Mouse (Mus musculus) right cerebral cortex, postnatal 36 days (tissue): ENCODE results near the gene Erf.
"Not testable (repeated sequence)": the region's sequence is repeated elsewhere in the genome, so short reads cannot be mapped to it uniquely, and the experiment has no call there.

Experiments
- DNase-seq, 2 experiments: peaks; one replicate each; pipeline ENCODE4 v3.0.0; 2022; ENCODE audit warnings: low spot score in 2 of 2, mixed read lengths in 1 of 2

The Erf gene

DNA sequence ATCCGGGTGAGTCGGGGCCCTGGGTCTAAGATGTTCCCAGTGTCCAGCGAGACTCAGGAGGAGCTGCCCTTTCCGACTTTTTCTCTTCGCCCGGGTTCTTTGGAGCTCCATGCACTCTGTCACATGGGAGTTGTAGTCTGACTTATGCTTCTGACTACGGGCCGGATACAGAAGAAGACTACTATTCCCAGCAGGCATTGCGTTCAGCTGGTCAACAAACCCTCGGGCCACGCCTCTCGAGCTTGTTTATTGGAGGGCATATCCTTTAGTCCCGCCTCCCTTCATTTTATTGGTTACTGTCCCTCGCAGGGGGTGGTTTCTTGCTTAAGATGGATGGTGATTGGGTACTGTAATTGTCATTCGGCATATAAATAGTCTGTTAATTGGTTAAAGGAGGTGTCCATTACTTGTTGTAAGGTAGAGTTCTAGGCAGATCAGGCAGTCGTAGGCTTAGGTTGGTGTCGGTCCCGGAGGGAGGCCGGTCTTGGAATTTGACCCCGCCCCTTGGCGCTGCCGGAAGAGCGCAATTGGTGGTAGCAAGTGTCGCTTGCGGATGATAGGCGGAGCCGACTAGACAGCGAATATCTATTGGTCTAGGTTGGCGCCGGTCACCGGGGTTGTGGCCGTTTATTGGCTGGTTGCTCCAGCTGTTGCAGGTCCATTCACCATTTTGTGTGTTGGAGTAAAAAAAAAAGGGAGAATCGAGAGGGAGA, 17.3 kb upstream of the Erf start:
- DNase-seq, result peak; percentile 100

DNA sequence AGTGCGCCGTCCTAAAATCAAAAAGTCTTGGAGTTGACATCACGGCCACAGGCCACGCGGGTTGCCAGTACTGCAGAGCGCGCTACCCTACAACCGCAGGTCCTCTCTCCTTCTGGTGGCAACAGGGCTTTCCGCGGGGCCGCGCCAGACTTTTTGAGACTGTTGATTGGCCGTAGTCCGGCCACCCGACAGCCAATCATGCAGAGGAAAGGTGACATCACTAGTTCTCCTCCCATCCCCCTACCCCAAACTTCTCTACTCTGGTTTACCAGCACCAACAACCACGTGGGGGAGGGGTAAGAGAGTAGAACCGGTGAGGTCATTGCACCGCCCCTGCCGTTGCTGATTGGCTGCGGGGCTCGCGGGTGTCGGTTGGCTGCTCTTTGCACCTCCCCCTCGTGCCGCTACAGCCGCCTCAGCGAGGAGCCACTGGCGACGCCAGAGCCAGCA, 16.8 kb upstream of the Erf start, which contains the start of gene Cic:
TSS of gene Cic (plus strand) at position 404 of the 450 bp plus-strand sequence.
- DNase-seq, result peak; percentile 98 to 99

DNA sequence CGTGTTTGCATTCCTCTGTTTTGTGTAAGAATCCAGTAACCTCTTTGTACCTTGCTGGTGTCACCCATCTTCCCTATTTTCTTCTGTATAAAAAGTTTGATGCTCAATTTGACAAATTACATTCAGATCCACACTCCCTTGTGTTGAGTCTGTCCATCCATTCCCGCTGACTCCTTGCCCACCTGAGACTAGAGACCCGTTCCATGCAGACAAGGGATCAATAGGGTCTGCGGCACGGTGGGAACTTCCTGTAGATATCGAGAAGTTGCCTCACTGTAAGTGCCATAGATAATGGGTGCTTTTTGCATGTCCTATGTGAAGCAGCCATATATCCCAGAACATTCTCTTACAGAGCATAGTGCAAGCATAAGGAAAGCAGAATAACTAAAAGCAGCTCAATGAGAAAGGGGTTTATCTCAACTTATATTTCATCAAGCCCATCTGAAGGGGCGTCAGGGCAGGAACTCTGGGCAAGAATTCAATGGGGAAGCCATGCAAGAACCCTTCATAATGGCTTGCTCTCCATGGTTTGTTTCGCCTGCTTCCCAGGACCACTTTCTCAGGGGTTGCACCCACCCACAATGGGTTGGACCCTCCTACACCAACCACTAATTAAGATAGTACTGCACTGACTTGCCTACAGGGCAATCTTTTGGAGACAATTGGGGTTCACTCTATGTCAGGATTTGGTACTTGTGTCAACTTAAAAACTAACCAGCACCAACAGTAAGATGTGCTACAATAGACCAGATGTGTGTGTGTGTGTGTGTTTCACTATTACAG, 15.8 kb upstream of the Erf start:
- no peak for DNase-seq

DNA sequence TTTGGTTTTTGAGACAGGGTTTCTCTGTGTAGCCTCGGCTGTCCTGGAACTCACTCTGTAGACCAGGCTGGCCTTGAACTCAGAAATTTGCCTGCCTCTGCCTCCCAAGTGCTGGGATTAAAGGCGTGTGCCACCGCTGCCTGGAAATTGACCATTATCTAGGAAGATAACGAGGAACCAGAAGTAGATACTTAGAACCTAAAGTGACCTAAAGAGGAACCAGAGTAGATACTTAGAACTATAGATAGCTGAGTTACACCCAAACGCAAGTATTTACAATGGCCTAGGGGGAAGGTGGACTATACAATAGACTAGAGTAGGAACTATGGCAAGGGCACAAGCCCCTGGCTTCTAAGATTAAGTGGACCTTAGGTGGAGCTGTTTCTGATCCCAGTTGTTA, 15.2 kb upstream of the Erf start:
- not testable (repeated sequence) for DNase-seq

DNA sequence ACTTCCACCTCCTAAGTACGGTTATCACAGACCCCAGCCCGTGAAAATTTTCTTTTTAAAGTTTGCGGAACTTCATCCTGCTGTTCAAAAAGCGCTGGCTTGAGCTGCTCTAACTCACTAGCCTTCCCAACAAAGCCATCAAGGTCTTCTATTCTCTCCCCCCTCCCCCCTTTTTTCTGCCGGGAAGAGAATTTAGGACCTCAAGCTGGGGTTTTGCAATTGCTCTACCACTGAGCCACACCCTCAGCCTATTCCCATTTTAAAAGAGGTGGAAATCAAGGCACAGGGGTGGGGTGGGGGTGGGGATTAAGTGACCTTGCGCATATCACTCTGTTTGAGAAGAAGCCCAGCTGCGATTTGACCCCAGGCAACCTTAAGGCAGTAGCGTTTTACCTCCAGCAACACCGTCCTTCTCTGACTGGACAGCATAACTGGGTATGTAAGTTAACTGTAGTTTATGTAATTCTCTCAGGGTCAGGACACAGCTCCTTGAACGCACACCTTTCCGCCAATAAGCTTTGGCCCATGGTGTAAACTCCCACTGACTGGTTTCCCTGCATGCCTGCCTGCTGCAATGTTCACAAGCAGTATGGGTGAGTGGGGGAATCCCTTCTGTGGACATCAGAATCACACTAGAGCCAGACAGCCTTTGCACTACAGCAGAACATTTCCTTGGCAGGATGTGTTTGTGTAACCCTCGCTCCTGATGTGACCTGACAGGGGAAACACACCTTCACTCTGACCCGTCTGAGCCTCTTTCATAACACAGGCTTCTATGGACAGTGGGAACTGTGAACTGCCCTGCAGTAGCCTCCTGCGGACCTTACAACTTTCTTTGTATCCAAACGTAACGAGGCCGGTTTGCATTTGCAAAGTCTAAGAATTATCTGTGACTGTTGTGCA, 13.7 kb upstream of the Erf start:
- DNase-seq, result no peak

DNA sequence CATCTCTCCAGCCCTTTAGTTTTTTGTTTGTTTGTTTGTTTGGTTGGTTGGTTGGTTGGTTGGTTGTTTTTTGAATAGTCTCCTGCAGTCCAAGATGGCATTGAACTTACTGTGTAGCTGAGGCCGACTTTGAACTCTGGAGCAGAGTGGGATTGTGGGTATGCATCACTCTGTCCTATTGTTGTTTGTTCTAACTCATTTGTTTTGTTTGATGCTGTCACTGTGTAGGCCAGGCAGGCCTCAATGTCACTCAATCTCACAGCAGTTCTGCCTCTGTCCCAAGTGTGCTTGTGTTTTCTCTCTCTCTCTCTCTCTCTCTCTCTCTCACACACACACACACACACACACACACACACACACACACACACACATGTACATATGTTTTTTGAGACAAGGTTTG, 11.3 kb upstream of the Erf start:
- DNase-seq, result no peak

DNA sequence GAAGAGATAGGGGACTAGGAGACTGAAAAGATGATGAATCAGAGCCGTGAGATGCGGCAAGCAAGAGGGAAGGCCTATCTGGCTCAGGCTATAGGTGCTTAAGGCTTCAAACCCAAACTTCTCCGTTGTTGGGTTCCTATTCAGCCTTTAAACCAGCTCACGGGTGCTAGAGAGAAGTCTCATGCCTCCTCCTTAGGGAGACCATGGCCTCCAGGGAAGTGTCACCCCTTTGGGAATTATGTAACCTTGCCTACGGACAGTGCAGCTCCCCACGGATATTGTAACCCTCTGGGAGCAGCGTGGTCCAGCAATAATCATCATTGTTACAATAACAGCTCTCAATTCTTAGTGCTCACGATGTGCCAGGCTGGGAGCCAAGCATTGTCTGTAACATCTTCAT, 1.3 kb upstream of the Erf start:
- DNase-seq, result no peak

DNA sequence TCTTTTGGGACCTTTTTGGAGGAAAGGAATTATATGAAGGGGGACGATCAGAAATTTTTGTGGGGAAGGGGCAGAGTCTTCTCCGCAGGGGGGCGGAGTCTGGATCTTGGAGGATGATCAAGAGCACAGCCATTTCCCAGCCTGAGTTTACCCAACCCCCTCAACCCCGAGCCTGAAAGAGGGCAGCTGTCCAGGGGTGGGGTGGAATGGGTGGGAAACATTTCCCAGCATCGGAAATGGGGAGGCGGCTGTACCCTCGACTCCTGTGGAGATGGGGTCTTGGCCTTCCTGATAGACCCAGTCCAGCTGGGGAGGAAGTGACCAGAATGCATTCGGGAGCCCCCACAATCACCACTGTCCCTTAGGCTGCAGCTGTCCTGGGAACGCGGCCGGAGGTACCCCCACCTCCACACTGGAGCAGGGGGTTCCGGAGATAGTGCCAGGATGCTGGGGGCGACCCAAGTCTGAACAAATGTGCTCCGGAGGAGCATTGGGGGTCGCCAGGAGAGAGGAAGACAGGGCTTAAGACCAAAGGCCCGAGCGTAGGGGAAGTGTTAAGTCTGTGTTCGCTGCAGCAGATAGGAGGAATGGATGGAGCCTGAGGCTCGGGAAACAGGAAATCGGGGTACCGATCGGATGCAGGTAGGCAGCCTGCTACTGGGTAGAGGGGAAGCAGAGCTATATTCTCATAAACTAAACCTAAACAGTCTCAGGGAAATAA, 670 bp upstream of the Erf start:
- DNase-seq, result no peak

DNA sequence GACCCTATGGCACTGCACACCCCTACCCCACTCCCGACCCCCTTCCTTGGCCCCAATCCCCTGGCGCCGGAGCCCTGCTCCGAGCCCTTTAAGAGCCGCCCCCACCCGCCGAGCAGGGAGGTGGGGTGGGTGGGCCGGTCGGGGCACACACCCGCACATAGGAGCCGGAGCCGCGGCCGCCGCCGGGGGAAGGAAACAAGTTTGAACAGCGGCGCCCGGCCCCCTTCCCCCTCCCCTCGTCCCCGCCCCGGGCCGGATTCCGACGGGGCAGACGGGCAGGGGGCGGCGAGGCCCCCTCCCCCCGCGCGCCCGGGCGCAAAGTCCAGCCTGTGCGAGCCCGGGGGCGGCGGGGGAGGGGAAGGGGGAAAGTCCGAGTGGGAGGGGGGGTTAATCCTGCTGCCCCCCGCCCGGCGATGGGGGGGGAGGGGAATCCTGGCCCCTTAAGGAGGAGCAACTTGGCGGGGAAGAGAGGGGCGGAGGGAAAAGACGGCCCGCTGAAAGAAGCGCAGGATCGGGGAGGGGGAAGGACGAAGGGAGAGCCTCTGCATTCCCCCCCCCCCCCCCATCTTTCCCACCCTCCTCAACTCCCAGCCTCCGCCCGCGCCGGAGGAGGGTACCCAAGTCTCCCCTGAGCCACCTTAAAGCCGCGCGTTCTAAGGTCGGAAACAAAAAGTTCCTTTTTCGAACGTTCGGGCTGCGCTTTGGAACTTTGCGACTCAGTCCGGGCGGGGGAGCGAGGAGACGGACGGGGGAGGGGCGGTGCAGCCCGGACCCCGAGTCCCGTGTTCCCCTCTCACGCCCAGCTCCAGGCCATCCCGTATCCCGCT, 1.0 kb downstream of the Erf start:
- DNase-seq, result no peak

DNA sequence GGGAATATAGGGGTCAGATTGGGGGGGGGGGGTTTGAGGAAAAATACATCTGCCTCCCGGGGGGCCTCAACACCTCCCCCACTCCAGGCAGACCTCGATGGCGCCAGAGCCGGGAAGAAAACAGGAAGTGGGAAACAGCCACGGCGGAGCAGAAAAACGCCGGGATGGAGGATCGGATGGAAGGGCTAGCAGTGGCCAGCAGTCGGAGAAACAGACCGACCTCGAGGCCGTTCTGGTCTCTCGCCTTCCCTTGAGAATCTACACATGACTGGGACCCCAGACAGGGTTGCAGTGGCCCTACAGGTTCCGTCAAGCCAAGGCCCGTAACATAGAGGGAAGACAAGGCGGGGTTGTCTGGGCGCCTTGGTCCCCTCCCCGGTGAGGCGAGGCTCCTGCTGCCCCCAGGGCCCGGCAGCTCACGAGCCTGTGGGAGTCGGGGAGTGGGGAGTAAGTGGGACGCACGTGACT, 1.7 kb downstream of the Erf start:
- DNase-seq, result no peak

DNA sequence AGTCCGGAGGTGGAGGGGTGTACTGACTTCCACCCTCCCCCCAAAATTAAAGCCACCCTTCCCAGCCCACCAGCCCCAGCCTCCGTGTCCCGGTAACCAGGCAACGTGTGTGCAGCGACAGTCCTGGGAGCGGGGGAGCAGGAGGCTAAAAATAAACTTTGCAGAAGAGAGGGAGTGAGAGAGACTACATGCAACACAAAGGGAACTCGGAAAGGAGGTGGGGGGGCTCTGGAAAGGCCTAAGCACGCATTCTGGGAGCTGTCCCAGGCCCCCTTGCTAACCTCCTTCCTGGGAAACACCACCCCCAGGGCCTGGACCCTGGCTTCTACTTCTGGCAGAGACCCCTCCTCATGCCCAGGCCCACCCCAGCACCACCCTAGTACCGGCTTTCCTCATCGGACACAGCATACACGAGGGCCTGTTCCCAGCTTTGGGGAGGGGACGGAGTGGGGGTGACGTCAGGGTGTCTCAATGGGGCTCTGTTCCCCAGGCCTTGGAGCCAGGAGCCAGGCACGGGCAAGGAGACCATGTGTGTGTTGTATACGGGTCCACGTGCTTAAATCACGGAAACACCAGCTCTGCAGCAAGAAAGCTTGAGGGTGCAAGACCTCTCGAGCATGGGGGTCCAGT, 2.4 kb downstream of the Erf start:
- peak; percentile 70 to 85 for DNase-seq

DNA sequence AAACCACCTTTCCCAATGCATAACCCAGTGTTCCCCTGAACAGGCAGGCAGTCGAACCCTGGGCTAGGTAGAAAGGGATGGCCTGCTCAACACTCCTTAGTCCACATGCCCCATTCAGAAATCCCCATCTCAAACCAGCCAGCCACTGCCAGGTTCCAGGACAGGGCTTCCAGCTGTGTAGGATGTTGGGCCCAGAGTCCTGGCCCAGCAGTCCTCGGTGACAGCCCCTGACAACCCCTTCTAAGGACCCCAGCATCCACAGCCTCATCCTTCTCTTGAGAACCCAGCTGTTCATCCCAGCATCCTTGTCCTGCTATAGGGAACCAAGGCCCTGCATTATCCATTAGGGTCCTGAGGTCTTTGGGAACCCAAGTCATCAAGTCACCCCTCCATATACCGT, 3.1 kb downstream of the Erf start:
- DNase-seq, result no peak

DNA sequence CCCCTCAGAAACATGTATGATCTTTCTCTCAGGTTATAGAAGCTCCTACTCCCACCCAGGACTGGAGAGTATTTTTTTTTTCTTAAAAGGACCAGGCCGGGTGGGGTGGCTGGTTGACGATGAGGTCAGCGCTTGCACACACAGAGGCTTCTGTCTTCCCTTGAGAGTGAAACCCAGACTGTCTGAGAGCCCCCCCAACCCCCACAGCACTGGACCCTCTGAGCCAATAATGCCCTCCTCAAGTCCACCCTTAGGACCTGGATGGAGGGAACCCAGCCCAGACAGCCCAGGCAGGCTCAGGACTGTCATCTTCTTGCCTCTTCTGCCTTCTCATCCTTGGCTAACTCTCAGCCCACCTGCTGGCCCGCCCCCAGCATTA, 3.8 kb downstream of the Erf start:
- no peak for DNase-seq

DNA sequence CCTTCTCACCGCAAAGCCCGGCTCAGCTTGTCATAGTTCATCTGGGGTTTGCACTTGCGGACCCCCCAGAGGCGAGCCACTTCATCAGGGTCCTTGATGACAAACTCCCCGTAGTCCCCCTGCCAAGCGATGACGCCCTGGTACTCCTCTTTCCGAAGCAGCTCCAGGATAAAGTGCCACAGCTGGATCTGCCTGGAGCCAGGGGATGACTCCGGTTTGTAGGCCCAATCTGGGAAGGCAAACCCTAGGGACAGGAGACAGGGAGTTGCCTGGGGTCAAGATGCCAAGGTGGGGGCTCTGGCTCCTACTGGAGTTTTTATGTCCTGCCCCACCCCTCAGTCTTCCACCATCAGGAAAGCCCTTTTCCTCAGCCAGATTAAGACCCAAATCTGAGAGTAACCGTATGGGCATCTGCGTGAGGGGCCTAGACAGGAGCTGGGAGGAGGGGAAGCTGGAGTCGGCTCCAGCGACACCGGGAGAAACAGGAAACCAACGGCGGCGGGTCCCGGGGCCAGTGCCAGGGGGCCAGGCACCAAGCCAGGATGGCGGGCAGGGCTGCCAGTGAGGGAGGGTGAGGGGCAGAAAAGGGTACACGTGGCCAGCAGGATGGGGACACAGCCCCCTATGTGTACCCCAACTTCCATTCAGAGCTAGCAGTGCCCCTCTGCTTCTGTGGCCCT, 4.3 kb downstream of the Erf start:
- DNase-seq, result no peak

DNA sequence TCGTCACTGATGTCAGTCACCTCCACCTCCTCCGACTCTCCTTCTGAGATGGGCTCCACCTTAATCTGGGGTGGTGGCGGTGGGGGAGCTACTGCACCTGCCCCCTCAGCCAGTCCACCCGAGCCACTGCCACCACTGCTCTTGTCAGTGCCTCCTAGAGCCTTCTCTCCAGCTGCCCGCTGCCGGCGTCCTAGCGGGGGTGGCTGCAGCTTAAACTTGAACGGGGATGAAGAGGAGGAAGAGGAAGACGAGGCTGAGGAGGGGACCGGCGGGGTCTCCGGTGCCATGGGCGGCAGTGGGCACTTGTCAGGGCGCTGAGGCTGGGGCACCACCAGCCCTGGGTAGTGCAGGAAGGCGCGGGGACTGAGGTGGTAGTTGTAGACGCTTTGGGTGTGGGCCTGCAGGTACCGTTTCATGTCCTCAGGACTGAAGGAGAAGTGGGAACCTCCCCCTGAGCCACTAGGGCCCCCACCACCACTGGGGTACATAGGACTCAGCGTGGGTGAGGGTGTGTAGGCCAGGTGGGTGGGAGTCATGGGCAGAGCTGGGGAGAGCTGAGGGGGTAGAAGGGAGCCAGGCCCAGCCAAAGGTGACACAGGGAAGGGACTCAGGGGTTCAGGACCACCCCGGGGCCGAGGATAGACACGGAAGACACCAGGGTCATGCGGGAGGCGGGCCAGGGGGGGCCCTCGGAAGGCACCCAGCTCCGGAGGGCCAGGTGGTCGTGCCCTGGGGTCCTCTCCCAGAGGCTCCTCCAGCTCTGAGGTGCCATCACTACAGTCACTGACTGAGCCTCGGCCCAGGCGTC, 5.8 kb downstream of the Erf start:
- no peak for DNase-seq

DNA sequence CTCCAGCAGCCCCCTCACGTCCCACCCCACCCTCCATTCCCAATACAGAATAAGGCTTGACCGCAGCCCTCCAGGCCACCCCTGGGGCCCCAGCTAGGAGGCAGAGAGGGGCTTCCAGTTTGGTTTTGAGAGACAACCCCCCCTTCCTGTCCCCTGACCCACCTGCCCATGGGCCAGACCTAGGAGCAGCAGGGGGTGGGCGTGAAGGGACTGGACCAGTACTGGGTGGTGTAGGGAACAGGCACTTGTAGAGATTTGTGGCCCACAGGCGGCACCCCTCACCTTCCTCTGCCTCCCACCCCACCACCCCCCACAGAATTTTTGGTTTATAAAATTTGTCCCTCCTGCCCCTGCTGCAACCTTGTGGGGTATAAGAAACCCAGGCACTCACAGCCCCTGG, 7.2 kb downstream of the Erf start:
- no peak for DNase-seq

DNA sequence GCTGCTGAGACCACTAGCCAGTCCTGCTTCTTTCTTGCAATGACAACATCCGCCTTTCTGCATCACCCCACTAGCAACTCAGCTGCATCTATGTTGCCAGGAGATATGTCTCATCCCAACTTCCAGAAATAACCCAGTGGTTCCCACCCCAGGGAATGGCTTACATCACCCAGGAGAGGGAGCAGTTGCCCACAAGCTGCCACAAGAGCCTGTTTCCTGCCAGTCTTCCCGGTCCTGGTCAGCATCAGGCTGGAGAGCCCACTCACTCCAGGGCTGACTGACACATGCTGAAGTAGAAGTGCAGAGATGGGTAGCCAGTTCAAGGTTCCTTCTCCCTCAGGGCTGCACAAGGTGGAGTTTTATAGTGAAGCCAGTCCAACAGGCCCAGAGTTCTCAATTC, 9.5 kb downstream of the Erf start:
- DNase-seq, result peak; percentile 81 to 86

DNA sequence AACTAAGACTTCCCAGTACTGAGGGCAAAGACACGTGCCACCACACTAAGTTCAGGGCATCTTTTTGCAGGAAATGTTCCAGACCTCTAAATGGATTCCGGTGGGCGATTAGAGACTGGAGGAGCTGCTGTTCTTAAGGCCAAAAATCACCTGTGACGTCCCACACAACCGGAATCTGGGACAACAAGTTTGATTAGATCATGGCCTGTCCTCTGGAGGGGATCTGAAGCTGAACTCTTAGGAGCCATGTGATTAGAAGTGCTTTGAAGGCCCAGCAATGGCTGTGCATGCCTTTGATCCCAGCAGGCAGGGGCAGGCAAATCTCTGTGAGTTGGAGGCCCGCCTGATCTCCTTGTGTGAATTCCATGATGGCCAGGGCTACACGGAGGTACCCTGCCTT, 9.9 kb downstream of the Erf start:
- DNase-seq, result no peak
